Mouse (Mus musculus): ENCODE results near the gene Tspyl3. TPM values are rescaled to one million over a fixed set of nuclear protein-coding genes. Genes with fewer than 3 reads are reported as not detected.
"Not testable (repeated sequence)": the region's sequence is repeated elsewhere in the genome, so short reads cannot be mapped to it uniquely, and the experiment has no call there.

The Tspyl3 gene
- polyA plus RNA-seq (2015; fragmentation: Nextera tagmentation; extraction: Ambion mirVana) = 9.3 and 10.6 TPM in 2 replicates

DNA sequence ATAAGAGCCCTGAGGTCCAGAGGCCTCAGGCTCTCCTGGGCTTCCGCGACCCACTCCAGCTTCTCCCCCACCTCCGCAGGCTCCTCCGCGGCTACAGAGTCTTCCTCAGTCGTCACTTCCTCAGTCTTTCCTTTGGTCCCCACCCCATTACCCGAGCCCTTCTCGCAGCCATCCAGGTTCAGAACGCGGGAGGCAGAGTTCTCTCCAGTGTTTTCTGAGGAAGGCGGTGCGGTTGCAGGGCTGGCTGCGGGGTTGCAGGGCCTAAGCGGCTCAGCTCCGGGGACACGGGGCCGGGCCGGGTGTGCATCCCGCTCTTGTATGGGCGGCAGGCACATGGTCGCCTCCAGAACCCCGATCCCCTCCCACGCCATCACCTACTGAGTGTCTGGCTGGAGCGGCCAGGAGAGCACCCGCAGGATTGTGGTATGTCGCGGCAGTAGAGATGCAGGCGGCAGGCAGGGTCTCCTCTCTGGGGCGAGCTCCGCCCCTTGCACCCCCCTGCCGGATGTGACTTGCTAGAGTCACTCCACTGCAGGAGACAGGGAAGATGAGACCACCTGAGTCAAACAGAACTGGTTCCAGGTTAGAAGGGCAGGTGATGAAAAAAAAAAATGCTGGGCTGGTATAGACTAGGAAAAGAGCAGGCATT, at the start of gene Tspyl3:
Tspyl3 (minus strand) TSS at position 496 of the 649 bp plus-strand sequence.
- ATAC-seq (replicated peaks; ENCODE audit: low FRiP score, low read depth) (peak; percentile 57; the same call in 1 of the 2 replicates), DNase-seq (ENCODE audit: low spot score) (peak; percentile 71)
- H3K27me3 ChIP-seq (ENCODE audit: insufficient read depth, low read length) = no peaks in the 10 kb centered on the region
- peak within 1 kb of the TSS; percentile 94 for H3K4me2 ChIP-seq (ENCODE audit: low read length)
- peak within 1 kb of the TSS; percentile 66 for H3K4me3 ChIP-seq (replicated peaks; ENCODE audit: low read depth, low read length)
- H3K9ac ChIP-seq (ENCODE audit: low read depth, low read length) = peak within 1 kb of the TSS; percentile 77
- peaks cover 18% of the 10 kb centered on the region for H3K36me3 ChIP-seq (ENCODE audit: insufficient read depth, low read length)
- 2% methylated on average over 31 of the region's 31 CpGs for WGBS
- H3K4me1 ChIP-seq (replicated peaks; ENCODE audit: insufficient read depth, low read length) = peaks cover 12% of the 10 kb centered on the region; the same call in 1 of the 2 replicates
- H3K27ac ChIP-seq = peak within 1 kb of the TSS; percentile 36
- no peaks in the 10 kb centered on the region for H3K9me3 ChIP-seq (replicated peaks; ENCODE audit: low read length)
- no peak for TF ChIP-seq CTCF (IDR thresholded peaks at IDR 0.05; ENCODE audit: low read depth)

DNA sequence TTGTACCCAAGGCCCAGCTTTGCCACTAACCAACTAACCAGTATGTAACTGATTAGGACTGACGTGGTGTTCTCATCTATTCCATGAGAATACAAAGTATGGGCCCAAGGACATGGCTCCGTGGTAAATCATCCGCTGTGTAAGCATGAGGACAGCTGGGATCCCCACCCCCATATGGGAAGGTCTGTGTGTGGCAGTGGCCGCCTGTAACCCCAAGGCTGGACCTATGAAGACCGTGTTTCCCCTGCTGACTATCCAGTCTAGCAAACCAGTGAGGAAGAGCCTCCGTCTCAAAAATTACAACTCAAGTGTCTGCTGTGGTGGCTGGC, 49.6 kb upstream of the Tspyl3 start:
- no peak overlapping the region for H3K4me3 ChIP-seq (replicated peaks; ENCODE audit: low read depth, low read length)
- no peak for ATAC-seq (replicated peaks; ENCODE audit: low FRiP score, low read depth)
- WGBS = 78% methylated on average over 6 of the region's 6 CpGs
- H3K9me3 ChIP-seq (replicated peaks; ENCODE audit: low read length) = no peaks in the 10 kb centered on the region
- no peak overlapping the region for H3K4me2 ChIP-seq (ENCODE audit: low read length)
- no peak for DNase-seq (ENCODE audit: low spot score)
- no peak overlapping the region for H3K27ac ChIP-seq
- no peak overlapping the region for H3K9ac ChIP-seq (ENCODE audit: low read depth, low read length)
- H3K36me3 ChIP-seq (ENCODE audit: insufficient read depth, low read length) = no peaks in the 10 kb centered on the region
- H3K27me3 ChIP-seq (ENCODE audit: insufficient read depth, low read length) = no peaks in the 10 kb centered on the region
- TF ChIP-seq CTCF (IDR thresholded peaks at IDR 0.05; ENCODE audit: low read depth) = no peak
- no peaks in the 10 kb centered on the region for H3K4me1 ChIP-seq (replicated peaks; ENCODE audit: insufficient read depth, low read length)

DNA sequence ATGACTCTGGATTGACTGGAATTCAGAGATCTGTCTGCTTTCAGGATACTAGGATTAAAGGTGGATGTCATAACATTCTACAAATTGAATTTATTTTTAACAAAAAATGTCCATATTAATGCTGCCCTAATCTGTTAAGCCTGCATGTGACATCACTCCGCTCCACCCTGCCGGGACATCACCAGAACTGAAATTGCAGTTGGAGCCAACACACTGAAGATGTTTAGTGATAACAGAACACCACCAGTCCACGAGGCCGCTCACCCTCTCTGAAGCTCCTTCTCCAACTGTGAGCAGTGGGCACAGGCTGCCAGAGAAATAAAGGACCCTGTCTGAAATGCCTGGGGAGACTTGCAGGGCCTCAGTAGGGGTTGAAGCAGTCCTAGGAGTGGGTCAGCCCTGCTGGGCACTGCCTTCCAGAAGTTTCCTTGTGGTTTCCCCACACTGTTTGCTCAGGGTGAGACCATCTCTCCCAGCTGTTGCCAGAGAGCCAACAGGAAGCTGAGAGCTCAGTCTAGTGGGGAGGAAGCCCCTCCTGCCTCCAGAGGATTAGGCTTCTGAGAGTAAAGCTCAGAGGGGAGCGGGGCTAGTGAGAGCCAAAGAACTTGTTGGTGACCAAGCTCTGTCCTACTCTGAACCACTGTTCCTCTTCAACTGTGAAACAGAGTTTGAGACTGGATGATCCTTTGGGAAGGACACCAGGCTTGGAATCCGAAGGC, 49.1 kb upstream of the Tspyl3 start:
- not testable (repeated sequence) for H3K9ac ChIP-seq (ENCODE audit: low read depth, low read length); H3K27ac ChIP-seq; H3K4me3 ChIP-seq (replicated peaks; ENCODE audit: low read depth, low read length); H3K27me3 ChIP-seq (ENCODE audit: insufficient read depth, low read length); H3K4me1 ChIP-seq (replicated peaks; ENCODE audit: insufficient read depth, low read length); H3K4me2 ChIP-seq (ENCODE audit: low read length); H3K36me3 ChIP-seq (ENCODE audit: insufficient read depth, low read length); DNase-seq (ENCODE audit: low spot score); H3K9me3 ChIP-seq (replicated peaks; ENCODE audit: low read length); ATAC-seq (replicated peaks; ENCODE audit: low FRiP score, low read depth)
- 75% methylated on average over 6 of the region's 6 CpGs for WGBS

DNA sequence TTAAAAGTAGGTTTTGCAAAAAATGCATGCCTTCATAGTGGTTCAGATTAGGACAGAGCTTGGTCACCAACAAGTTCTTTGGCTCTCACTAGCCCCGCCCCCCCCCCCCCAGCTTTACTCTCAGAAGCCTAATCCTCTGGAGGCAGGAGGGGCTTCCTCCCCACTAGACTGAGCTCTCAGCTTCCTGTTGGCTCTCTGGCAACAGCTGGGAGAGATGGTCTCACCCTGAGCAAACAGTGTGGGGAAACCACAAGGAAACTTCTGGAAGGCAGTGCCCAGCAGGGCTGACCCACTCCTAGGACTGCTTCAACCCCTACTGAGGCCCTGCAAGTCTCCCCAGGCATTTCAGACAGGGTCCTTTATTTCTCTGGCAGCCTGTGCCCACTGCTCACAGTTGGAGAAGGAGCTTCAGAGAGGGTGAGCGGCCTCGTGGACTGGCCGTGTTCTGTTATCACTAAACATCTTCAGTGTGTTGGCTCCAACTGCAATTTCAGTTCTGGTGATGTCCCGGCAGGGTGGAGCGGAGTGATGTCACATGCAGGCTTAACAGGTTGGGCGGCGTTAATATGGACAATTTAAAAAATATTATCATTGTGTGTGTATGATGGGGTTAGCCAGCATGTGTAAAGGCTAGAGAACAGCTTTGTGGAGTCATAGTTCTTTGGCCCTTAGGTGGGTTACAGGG, 45.1 kb upstream of the Tspyl3 start:
- not testable (repeated sequence) for H3K27me3 ChIP-seq (ENCODE audit: insufficient read depth, low read length); H3K4me3 ChIP-seq (replicated peaks; ENCODE audit: low read depth, low read length); H3K9ac ChIP-seq (ENCODE audit: low read depth, low read length); DNase-seq (ENCODE audit: low spot score); H3K4me2 ChIP-seq (ENCODE audit: low read length); H3K9me3 ChIP-seq (replicated peaks; ENCODE audit: low read length); H3K4me1 ChIP-seq (replicated peaks; ENCODE audit: insufficient read depth, low read length); H3K27ac ChIP-seq
- 0 out of 2 replicates have a peak, but pooled peaks have one; percentile 38 for ATAC-seq (replicated peaks; ENCODE audit: low FRiP score, low read depth)
- 75% methylated on average over 8 of the region's 8 CpGs for WGBS
- H3K36me3 ChIP-seq (ENCODE audit: insufficient read depth, low read length) = peaks cover 14% of the 10 kb centered on the region; the same call in 1 of the 2 replicates

DNA sequence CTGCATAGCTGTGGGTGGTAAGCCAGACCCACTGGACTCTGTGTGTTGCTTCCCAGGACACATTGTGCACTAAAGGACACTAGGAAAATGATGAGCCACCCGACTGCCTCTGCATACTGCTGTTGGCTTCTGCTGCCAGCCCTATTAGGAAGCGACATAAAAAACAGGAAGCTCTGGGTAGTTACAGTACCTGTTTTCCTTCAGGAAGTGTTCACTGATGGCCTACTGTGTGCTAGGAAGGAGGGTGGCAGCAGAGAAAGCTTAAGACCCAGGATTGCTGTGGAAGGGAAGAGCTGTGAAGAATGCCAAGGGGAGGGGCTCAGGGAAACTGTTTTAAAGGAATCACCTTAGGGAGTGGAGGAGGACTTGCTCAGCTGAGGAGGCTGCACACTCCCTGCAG, 42.1 kb upstream of the Tspyl3 start:
- Histone ChIP-seq H3K27me3 (ENCODE audit: insufficient read depth, low read length) (no peaks in the 10 kb centered on the region), H3K36me3 (ENCODE audit: insufficient read depth, low read length) (peaks cover 34% of the 10 kb centered on the region)
- no peak for ATAC-seq (replicated peaks; ENCODE audit: low FRiP score, low read depth)

DNA sequence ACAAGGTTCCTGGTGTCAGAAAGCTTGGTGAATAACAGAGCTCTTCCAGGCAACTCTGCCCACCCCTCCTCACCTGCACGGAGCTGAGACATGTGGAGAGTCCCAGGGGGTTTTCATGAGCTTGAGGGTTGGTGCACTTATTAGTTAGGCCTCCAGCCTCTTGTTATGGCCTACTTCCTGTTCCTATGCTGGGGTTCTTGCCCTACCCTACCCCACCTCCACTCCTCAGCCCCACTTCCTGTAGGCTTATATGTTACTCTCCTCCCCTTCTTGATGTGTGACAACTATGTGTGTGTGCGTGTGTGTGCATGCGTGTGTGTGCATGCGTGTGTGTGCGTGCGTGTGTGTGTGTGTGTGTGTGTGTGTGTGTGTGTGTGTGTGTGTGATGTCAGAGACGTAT, 37.8 kb upstream of the Tspyl3 start:
- H3K4me1 ChIP-seq (replicated peaks; ENCODE audit: insufficient read depth, low read length) = no peaks in the 10 kb centered on the region

More for the DNA sequence above, 42.1 kb upstream of the Tspyl3 start:
- H3K27ac ChIP-seq = no peak overlapping the region
- 84% methylated on average over 2 of the region's 2 CpGs for WGBS
- no peak overlapping the region for H3K4me3 ChIP-seq (replicated peaks; ENCODE audit: low read depth, low read length)
- no peak for TF ChIP-seq CTCF (IDR thresholded peaks at IDR 0.05; ENCODE audit: low read depth)
- H3K4me1 ChIP-seq (replicated peaks; ENCODE audit: insufficient read depth, low read length) = no peaks in the 10 kb centered on the region
- H3K4me2 ChIP-seq (ENCODE audit: low read length) = no peak overlapping the region
- H3K9me3 ChIP-seq (replicated peaks; ENCODE audit: low read length) = no peaks in the 10 kb centered on the region
- H3K9ac ChIP-seq (ENCODE audit: low read depth, low read length) = no peak overlapping the region
- DNase-seq (ENCODE audit: low spot score) = no peak

More for the DNA sequence above, 37.8 kb upstream of the Tspyl3 start:
- Histone ChIP-seq H3K4me2 (ENCODE audit: low read length) (no peak overlapping the region), H3K36me3 (ENCODE audit: insufficient read depth, low read length) (peaks cover 47% of the 10 kb centered on the region), H3K9ac (ENCODE audit: low read depth, low read length) (no peak overlapping the region), H3K27ac (no peak overlapping the region), H3K9me3 (replicated peaks; ENCODE audit: low read length) (no peaks in the 10 kb centered on the region), H3K4me3 (replicated peaks; ENCODE audit: low read depth, low read length) (no peak overlapping the region), H3K27me3 (ENCODE audit: insufficient read depth, low read length) (no peaks in the 10 kb centered on the region)
- 89% methylated on average over 7 of the region's 7 CpGs for WGBS
- no peak for TF ChIP-seq CTCF (IDR thresholded peaks at IDR 0.05; ENCODE audit: low read depth)
- no peak for DNase-seq (ENCODE audit: low spot score)
- no peak for ATAC-seq (replicated peaks; ENCODE audit: low FRiP score, low read depth)

Measured in kidney, postnatal 0 days (tissue).